Mouse (Mus musculus): ENCODE measurements around the gene Pex5. TPM values are rescaled to one million over a fixed set of nuclear protein-coding genes. Genes with fewer than 3 reads are reported as not detected.
"Not testable (repeated sequence)": the region's sequence is repeated elsewhere in the genome, so short reads cannot be mapped to it uniquely, and the experiment has no call there.

Gene Pex5
- polyA plus RNA-seq, 1 experiment from 2014 or later, result 43.3 TPM

DNA sequence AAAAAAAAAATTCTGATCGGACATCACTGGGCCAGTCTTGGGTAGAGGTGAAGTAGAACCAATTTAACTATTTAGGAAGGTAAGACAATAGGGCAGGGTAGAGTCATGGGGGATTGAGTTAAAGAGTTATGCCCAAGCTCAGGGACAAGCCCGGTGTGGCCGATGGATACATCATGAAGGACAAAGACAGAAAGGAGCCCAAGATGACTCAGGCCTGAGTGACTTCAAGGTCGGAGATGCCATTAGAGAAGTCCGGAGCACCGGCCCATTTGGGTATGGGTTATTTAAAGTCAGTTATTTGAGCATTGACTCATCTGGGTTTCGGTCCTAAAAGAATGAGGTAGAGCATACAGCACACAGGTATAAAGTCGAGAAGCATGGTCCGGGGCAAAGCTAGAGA lies 31.6 kb upstream of the Pex5 start:
- no peaks in the 10 kb centered on the region for H3K9me3 ChIP-seq
- no peak overlapping the region for H3K27ac ChIP-seq (replicated peaks)
- no peaks in the 10 kb centered on the region for H3K36me3 ChIP-seq (replicated peaks)
- 94% methylated on average over 9 of the region's 9 CpGs for WGBS
- no peaks in the 10 kb centered on the region for H3K4me1 ChIP-seq
- H3K27me3 ChIP-seq (replicated peaks; ENCODE audit: low read depth, poor library complexity, severe bottlenecking), result no peaks in the 10 kb centered on the region
- no peak overlapping the region for H3K4me3 ChIP-seq
- DNase-seq (ENCODE audit: low spot score), result no peak

- Histone ChIP-seq H3K27me3 (replicated peaks; ENCODE audit: low read depth, poor library complexity, severe bottlenecking) (no peaks in the 10 kb centered on the region), H3K4me1 (no peaks in the 10 kb centered on the region), H3K36me3 (replicated peaks) (no peaks in the 10 kb centered on the region), H3K9me3 (no peaks in the 10 kb centered on the region), H3K4me3 (no peak overlapping the region), H3K27ac (replicated peaks) (no peak overlapping the region)
- no peak for DNase-seq (ENCODE audit: low spot score)
- 94% methylated on average over 2 of the region's 2 CpGs for WGBS
Measured at GRCm38 (mm10) chr6:124446024-124446423, 31.2 kb upstream of the Pex5 start.

DNA sequence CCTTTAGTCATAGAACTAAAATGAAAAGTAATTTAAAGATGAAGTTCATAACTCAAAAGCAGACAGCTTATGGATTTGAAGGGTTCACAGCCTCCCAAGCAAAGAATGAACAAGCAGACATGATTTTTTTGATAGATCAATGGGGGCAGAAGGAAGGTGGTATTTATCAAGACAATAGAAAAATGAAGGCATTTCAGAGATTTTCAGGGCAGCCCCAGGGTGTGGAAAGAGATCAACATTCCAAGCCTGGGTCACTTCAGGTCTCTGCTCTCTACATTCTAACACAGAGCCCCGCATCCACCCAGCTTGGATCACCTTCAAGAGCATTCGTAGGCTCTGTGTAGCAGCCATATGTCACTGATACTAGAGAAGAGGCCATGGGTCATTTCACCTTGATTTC lies 28.5 kb upstream of the Pex5 start:
- no peaks in the 10 kb centered on the region for H3K4me1 ChIP-seq
- H3K36me3 ChIP-seq (replicated peaks), result no peaks in the 10 kb centered on the region
- DNase-seq (ENCODE audit: low spot score), result no peak
- H3K27me3 ChIP-seq (replicated peaks; ENCODE audit: low read depth, poor library complexity, severe bottlenecking), result no peaks in the 10 kb centered on the region
- no peaks in the 10 kb centered on the region for H3K9me3 ChIP-seq
- no peak overlapping the region for H3K27ac ChIP-seq (replicated peaks)
- H3K4me3 ChIP-seq, result no peak overlapping the region
- 74% methylated on average over 2 of the region's 2 CpGs for WGBS

GRCm38 (mm10) chr6:124436245-124436644 lies 21.4 kb upstream of the Pex5 start:
- Histone ChIP-seq H3K9me3 (no peaks in the 10 kb centered on the region), H3K27me3 (replicated peaks; ENCODE audit: low read depth, poor library complexity, severe bottlenecking) (no peaks in the 10 kb centered on the region), H3K4me3 (no peak overlapping the region), H3K36me3 (replicated peaks) (no peaks in the 10 kb centered on the region), H3K27ac (replicated peaks) (no peak overlapping the region), H3K4me1 (peaks cover 10% of the 10 kb centered on the region)
- DNase-seq (ENCODE audit: low spot score), result no peak
- 84% methylated on average over 7 of the region's 7 CpGs for WGBS

GRCm38 (mm10) chr6:124435173-124435572 lies 20.3 kb upstream of the Pex5 start:
- H3K9me3 ChIP-seq, result no peaks in the 10 kb centered on the region
- DNase-seq (ENCODE audit: low spot score), result no peak
- no peaks in the 10 kb centered on the region for H3K27me3 ChIP-seq (replicated peaks; ENCODE audit: low read depth, poor library complexity, severe bottlenecking)
- no peak overlapping the region for H3K4me3 ChIP-seq
- no peaks in the 10 kb centered on the region for H3K36me3 ChIP-seq (replicated peaks)
- peaks cover 21% of the 10 kb centered on the region for H3K4me1 ChIP-seq
- H3K27ac ChIP-seq (replicated peaks), result no peak overlapping the region
- 77% methylated on average over 5 of the region's 5 CpGs for WGBS

DNA sequence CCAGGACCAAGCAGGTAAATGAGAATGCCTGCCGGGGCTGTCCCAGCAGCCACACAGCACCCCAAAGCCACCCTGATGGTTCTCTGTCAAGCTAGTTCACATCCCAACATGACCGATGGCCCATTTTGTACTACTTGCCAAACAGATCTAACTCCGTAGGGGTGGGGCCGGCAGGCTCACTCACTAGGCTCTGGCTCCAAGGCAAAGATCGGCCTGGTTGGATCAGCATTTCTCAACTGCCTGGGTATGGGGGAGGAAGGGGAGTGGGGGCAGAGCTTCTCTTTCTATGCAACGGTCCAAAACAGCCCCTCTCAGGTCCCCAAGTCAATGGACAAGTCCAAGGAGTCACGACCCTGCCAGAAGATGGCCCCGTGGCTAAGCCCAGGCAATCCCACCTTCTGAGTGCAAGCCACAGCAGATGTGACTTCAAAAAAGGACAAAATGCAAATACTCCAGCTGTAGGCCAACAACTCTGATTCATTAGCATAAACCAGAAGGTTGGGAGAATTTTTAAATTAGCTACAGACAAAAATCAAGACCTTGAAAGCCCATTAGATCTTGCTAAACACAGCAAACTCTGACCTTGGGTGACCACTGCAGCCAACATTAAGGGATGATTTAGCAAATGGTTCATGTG lies 18.9 kb upstream of the Pex5 start:
- no peaks in the 10 kb centered on the region for H3K27me3 ChIP-seq (replicated peaks; ENCODE audit: low read depth, poor library complexity, severe bottlenecking)
- DNase-seq (ENCODE audit: low spot score), result no peak
- H3K27ac ChIP-seq (replicated peaks), result no peak overlapping the region
- WGBS, result 88% methylated on average over 8 of the region's 8 CpGs
- no peaks in the 10 kb centered on the region for H3K36me3 ChIP-seq (replicated peaks)
- H3K4me3 ChIP-seq, result no peak overlapping the region
- H3K9me3 ChIP-seq, result no peaks in the 10 kb centered on the region
- peaks cover 22% of the 10 kb centered on the region for H3K4me1 ChIP-seq

DNA sequence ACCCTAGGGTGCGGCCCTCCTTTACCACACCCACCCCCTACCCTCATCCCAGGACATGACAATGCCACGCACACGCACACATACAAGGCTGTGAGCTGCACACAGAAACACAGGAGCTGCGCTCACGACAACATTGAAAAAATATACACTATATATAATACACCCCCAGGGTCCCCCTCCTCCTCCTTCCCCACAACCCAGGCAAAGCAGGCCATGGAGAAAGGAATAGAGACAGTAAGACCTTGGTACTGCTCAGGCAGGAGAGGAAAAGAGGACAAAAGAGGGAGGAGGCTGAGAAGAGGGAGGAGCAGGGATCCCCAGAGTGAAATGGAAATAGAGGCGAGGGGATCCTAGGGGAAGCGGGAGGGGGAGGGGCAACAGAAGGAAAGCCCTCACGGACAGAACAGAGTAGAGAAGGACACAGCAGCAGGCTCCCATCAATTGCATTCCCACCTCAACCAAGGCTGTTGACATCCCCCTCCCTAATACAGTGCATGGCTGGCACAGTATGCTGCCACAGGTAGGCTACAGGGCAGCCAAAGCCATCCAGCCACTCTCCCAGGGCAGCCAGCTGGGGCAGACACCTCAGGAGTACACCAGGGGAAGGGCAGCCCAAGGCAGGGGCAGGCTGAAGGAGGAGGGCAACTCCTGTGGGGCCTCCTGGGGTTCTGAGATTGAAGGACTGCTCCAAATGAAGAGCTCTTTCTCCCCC lies 16.1 kb upstream of the Pex5 start:
- Histone ChIP-seq H3K27me3 (replicated peaks; ENCODE audit: low read depth, poor library complexity, severe bottlenecking) (no peaks in the 10 kb centered on the region), H3K27ac (replicated peaks) (peak overlapping the region; percentile 59; the same call in 1 of the 2 replicates), H3K9me3 (no peaks in the 10 kb centered on the region), H3K36me3 (replicated peaks) (no peaks in the 10 kb centered on the region), H3K4me1 (peaks cover 22% of the 10 kb centered on the region), H3K4me3 (no peak overlapping the region)
- DNase-seq (ENCODE audit: low spot score), result no peak
- WGBS, result 42% methylated on average over 8 of the region's 8 CpGs

GRCm38 (mm10) chr6:124430379-124430778 lies 15.5 kb upstream of the Pex5 start:
- Histone ChIP-seq H3K27ac (replicated peaks) (no peak overlapping the region), H3K4me3 (no peak overlapping the region), H3K9me3 (no peaks in the 10 kb centered on the region), H3K36me3 (replicated peaks) (no peaks in the 10 kb centered on the region), H3K4me1 (peaks cover 22% of the 10 kb centered on the region), H3K27me3 (replicated peaks; ENCODE audit: low read depth, poor library complexity, severe bottlenecking) (no peaks in the 10 kb centered on the region)
- 71% methylated on average over 3 of the region's 3 CpGs for WGBS
- DNase-seq (ENCODE audit: low spot score), result no peak

- DNase-seq (ENCODE audit: low spot score), result no peak
- Histone ChIP-seq H3K27me3 (replicated peaks; ENCODE audit: low read depth, poor library complexity, severe bottlenecking) (no peaks in the 10 kb centered on the region), H3K36me3 (replicated peaks) (no peaks in the 10 kb centered on the region), H3K4me3 (no peak overlapping the region), H3K4me1 (peaks cover 18% of the 10 kb centered on the region), H3K9me3 (no peaks in the 10 kb centered on the region), H3K27ac (replicated peaks) (no peak overlapping the region)
- 72% methylated on average over 6 of the region's 6 CpGs for WGBS
Measured at GRCm38 (mm10) chr6:124427791-124428576, 13.1 kb upstream of the Pex5 start.

DNA sequence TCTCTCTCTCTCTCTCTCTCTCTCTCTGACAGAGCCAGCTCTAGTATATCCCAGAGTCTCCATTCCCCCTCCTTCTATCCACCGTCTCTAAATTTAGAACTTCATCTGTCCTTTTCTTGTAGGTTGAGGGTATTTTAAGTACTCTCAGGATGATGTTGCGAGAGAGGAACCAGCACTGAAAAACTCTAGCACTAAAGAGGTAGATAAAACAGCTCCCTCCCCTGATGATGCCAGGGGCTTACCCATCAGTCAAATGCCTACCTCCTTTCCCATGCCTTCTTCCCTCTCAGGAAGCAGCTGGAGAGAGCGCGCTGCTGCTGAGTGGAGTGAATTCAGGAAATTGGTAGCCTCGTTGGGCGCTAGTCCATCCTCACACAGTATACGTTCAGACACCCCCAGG lies 12.4 kb upstream of the Pex5 start:
- H3K36me3 ChIP-seq (replicated peaks), result no peaks in the 10 kb centered on the region
- WGBS, result 88% methylated on average over 7 of the region's 7 CpGs
- no peaks in the 10 kb centered on the region for H3K9me3 ChIP-seq
- peaks cover 18% of the 10 kb centered on the region for H3K4me1 ChIP-seq
- no peak overlapping the region for H3K4me3 ChIP-seq
- DNase-seq (ENCODE audit: low spot score), result no peak
- no peak overlapping the region for H3K27ac ChIP-seq (replicated peaks)
- H3K27me3 ChIP-seq (replicated peaks; ENCODE audit: low read depth, poor library complexity, severe bottlenecking), result no peaks in the 10 kb centered on the region

DNA sequence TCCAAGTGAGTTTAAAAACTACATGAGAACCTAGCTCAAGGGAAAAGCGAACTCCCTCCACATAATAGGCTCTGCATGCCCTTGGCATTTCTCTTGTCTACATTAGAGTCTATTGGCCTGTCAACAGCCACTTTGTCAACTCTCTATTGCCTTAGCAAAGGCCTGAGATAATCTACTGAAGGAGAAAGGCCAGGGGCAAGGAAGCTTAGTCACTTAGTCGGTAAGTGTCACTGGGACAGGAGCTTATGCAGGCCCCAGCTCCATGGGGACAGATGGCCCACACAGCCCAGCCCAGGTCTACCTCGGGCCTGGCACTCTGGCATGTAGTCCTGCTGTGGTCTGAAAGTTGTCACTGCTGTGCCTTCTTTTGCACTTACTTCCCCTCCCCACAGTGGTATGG lies 11.7 kb upstream of the Pex5 start:
- H3K27ac ChIP-seq (replicated peaks), result no peak overlapping the region
- no peaks in the 10 kb centered on the region for H3K27me3 ChIP-seq (replicated peaks; ENCODE audit: low read depth, poor library complexity, severe bottlenecking)
- H3K36me3 ChIP-seq (replicated peaks), result no peaks in the 10 kb centered on the region
- 79% methylated on average over 3 of the region's 3 CpGs for WGBS
- H3K4me1 ChIP-seq, result peaks cover 15% of the 10 kb centered on the region
- DNase-seq (ENCODE audit: low spot score), result no peak
- H3K4me3 ChIP-seq, result no peak overlapping the region
- no peaks in the 10 kb centered on the region for H3K9me3 ChIP-seq

- H3K4me3 ChIP-seq, result no peak overlapping the region
- no peaks in the 10 kb centered on the region for H3K36me3 ChIP-seq (replicated peaks)
- no peak for DNase-seq (ENCODE audit: low spot score)
- H3K4me1 ChIP-seq, result peaks cover 4% of the 10 kb centered on the region
- WGBS, result 78% methylated on average over 6 of the region's 6 CpGs
- H3K27me3 ChIP-seq (replicated peaks; ENCODE audit: low read depth, poor library complexity, severe bottlenecking), result no peaks in the 10 kb centered on the region
- no peak overlapping the region for H3K27ac ChIP-seq (replicated peaks)
- no peaks in the 10 kb centered on the region for H3K9me3 ChIP-seq
Measured at GRCm38 (mm10) chr6:124425523-124425922, 10.7 kb upstream of the Pex5 start.

- H3K4me1 ChIP-seq; H3K9me3 ChIP-seq; H3K36me3 ChIP-seq (replicated peaks); H3K27me3 ChIP-seq (replicated peaks; ENCODE audit: low read depth, poor library complexity, severe bottlenecking); DNase-seq (ENCODE audit: low spot score); H3K4me3 ChIP-seq; H3K27ac ChIP-seq (replicated peaks): not testable (repeated sequence)
- 63% methylated on average over 7 of the region's 7 CpGs for WGBS
Measured at GRCm38 (mm10) chr6:124425042-124425441, 10.2 kb upstream of the Pex5 start.

Measured in embryonic facial prominence, embryonic 10.5 days (tissue).